Mouse (Mus musculus): ENCODE measurements around the gene Pdia5. TPM values are rescaled to one million over a fixed set of nuclear protein-coding genes. Genes with fewer than 3 reads are reported as not detected.

Gene Pdia5
- polyA plus RNA-seq, 1 experiment from 2014 or later, result 18.4 TPM

DNA sequence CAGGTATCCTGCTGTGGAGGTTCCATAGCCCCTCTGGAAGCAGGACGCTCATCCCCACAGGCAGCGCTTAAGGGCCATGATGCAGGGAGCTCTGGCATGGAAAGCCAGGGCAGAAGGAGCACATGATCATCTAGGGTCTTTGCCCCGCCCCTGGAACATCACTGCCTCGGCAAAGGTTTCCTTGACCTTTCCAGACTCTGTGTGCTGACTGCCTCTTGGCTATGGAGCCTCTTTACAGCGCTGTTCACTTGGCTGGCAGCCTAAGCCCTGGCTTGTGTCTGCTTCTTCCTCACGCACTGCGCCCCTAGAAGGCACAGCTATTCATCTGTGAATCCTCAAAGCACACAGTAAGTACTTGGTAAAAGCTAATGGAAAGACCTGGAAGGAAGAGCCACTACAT is 27.7 kb downstream of the Pdia5 start:
- ATAC-seq (ENCODE audit: insufficient read depth) (no peak), DNase-seq (no peak)
- Histone ChIP-seq H3K4me3 (ENCODE audit: low read depth, low read length) (no peak overlapping the region), H3K4me1 (ENCODE audit: insufficient read depth) (no peaks in the 10 kb centered on the region), H3K27me3 (ENCODE audit: insufficient read depth, low read length) (no peaks in the 10 kb centered on the region), H3K4me2 (no peak overlapping the region), H3K27ac (ENCODE audit: low read depth) (no peak overlapping the region), H3K9ac (no peak overlapping the region), H3K9me3 (ENCODE audit: low read depth, low read length) (no peaks in the 10 kb centered on the region), H3K36me3 (ENCODE audit: insufficient read depth) (peaks cover 12% of the 10 kb centered on the region; the same call in 1 of the 2 replicates)
- 87% methylated on average over 7 of the region's 7 CpGs for WGBS
- TF ChIP-seq CTCF (IDR thresholded peaks at IDR 0.05; ENCODE audit: low read depth), result no peak

DNA sequence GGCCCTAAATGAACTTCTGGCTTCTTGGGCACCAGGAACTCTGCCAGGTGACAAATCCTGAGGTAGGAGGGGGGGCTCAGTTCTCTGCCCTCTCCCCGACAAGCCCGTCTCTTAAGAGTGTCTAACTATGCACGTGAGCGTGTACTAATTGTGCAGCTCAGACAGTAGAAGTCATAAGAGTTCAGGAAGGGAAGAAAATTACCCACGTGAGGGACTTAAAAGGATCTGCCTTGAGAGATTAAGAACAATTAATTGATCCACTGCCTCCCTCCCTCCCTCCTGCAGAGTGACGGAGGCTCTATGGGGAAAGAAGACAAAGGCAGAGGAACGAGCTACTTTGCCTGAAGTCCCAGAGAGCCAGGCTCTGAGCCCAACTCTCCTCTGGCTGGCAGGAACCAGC is 31.1 kb downstream of the Pdia5 start:
- Histone ChIP-seq H3K9me3 (ENCODE audit: low read depth, low read length) (no peaks in the 10 kb centered on the region), H3K4me1 (ENCODE audit: insufficient read depth) (no peaks in the 10 kb centered on the region), H3K4me2 (no peak overlapping the region), H3K27me3 (ENCODE audit: insufficient read depth, low read length) (no peaks in the 10 kb centered on the region), H3K4me3 (ENCODE audit: low read depth, low read length) (no peak overlapping the region), H3K27ac (ENCODE audit: low read depth) (no peak overlapping the region), H3K36me3 (ENCODE audit: insufficient read depth) (peaks cover 16% of the 10 kb centered on the region), H3K9ac (no peak overlapping the region)
- no peak for TF ChIP-seq CTCF (IDR thresholded peaks at IDR 0.05; ENCODE audit: low read depth)
- 74% methylated on average over 7 of the region's 7 CpGs for WGBS
- no peak for DNase-seq
- no peak for ATAC-seq (ENCODE audit: insufficient read depth)

- H3K9ac ChIP-seq, result no peak overlapping the region
- no peaks in the 10 kb centered on the region for H3K9me3 ChIP-seq (ENCODE audit: low read depth, low read length)
- no peaks in the 10 kb centered on the region for H3K27me3 ChIP-seq (ENCODE audit: insufficient read depth, low read length)
- peaks cover 9% of the 10 kb centered on the region; the same call in 1 of the 2 replicates for H3K36me3 ChIP-seq (ENCODE audit: insufficient read depth)
- no peak for TF ChIP-seq CTCF (IDR thresholded peaks at IDR 0.05; ENCODE audit: low read depth)
- no peak overlapping the region for H3K4me2 ChIP-seq
- no peak overlapping the region for H3K4me3 ChIP-seq (ENCODE audit: low read depth, low read length)
- no peak for DNase-seq
- no peak for ATAC-seq (ENCODE audit: insufficient read depth)
- 80% methylated on average over 11 of the region's 11 CpGs for WGBS
- no peak overlapping the region for H3K27ac ChIP-seq (ENCODE audit: low read depth)
- H3K4me1 ChIP-seq (ENCODE audit: insufficient read depth), result no peaks in the 10 kb centered on the region
Measured at GRCm38 (mm10) chr16:35458297-35458696, 32.4 kb downstream of the Pdia5 start.

- H3K4me1 ChIP-seq (ENCODE audit: insufficient read depth), result no peaks in the 10 kb centered on the region
- no peaks in the 10 kb centered on the region for H3K9me3 ChIP-seq (ENCODE audit: low read depth, low read length)
- ATAC-seq (ENCODE audit: insufficient read depth), result no peak
- 60% methylated on average over 8 of the region's 8 CpGs for WGBS
- H3K4me2 ChIP-seq, result no peak overlapping the region
- peaks cover 9% of the 10 kb centered on the region; the same call in 1 of the 2 replicates for H3K36me3 ChIP-seq (ENCODE audit: insufficient read depth)
- H3K27me3 ChIP-seq (ENCODE audit: insufficient read depth, low read length), result no peaks in the 10 kb centered on the region
- H3K27ac ChIP-seq (ENCODE audit: low read depth), result no peak overlapping the region
- no peak for DNase-seq
- no peak overlapping the region for H3K4me3 ChIP-seq (ENCODE audit: low read depth, low read length)
- no peak for TF ChIP-seq CTCF (IDR thresholded peaks at IDR 0.05; ENCODE audit: low read depth)
- H3K9ac ChIP-seq, result no peak overlapping the region
Measured at GRCm38 (mm10) chr16:35457488-35457887, 33.2 kb downstream of the Pdia5 start.

DNA sequence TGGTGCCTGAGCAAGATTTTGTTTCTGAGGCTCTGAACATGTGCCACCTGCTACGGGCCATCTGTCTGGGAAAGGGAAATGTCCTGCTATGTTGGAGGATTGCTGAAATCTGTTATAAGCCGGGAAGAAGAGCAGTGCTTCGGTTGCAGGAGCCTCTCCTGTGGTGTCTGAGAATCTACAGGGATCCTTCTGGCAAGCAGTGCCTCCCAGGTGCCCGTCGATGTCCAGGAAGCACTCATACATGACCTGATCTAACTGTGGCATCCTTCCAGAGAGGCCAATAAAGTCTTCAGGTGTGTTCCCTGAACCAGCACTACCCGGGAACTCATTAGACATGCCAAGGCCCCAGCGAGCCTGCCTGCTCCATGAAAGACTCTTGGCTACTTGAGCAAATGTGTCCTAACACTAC is 33.7 kb downstream of the Pdia5 start:
- no peak for TF ChIP-seq CTCF (IDR thresholded peaks at IDR 0.05; ENCODE audit: low read depth)
- H3K9ac ChIP-seq, result no peak overlapping the region
- H3K36me3 ChIP-seq (ENCODE audit: insufficient read depth), result peaks cover 9% of the 10 kb centered on the region; the same call in 1 of the 2 replicates
- H3K27ac ChIP-seq (ENCODE audit: low read depth), result no peak overlapping the region
- H3K4me3 ChIP-seq (ENCODE audit: low read depth, low read length), result no peak overlapping the region
- 89% methylated on average over 7 of the region's 7 CpGs for WGBS
- H3K27me3 ChIP-seq (ENCODE audit: insufficient read depth, low read length), result no peaks in the 10 kb centered on the region
- H3K9me3 ChIP-seq (ENCODE audit: low read depth, low read length), result no peaks in the 10 kb centered on the region
- no peaks in the 10 kb centered on the region for H3K4me1 ChIP-seq (ENCODE audit: insufficient read depth)
- DNase-seq, result no peak
- H3K4me2 ChIP-seq, result no peak overlapping the region
- ATAC-seq (ENCODE audit: insufficient read depth), result no peak

GRCm38 (mm10) chr16:35456305-35456704 is 34.4 kb downstream of the Pdia5 start:
- no peak for TF ChIP-seq CTCF (IDR thresholded peaks at IDR 0.05; ENCODE audit: low read depth)
- Histone ChIP-seq H3K27ac (ENCODE audit: low read depth) (no peak overlapping the region), H3K9ac (no peak overlapping the region), H3K4me2 (no peak overlapping the region), H3K4me3 (ENCODE audit: low read depth, low read length) (no peak overlapping the region), H3K4me1 (ENCODE audit: insufficient read depth) (no peaks in the 10 kb centered on the region), H3K36me3 (ENCODE audit: insufficient read depth) (peaks cover 9% of the 10 kb centered on the region; the same call in 1 of the 2 replicates), H3K27me3 (ENCODE audit: insufficient read depth, low read length) (no peaks in the 10 kb centered on the region), H3K9me3 (ENCODE audit: low read depth, low read length) (no peaks in the 10 kb centered on the region)
- ATAC-seq (ENCODE audit: insufficient read depth) (no peak), DNase-seq (no peak)
- 79% methylated on average over 9 of the region's 9 CpGs for WGBS

DNA sequence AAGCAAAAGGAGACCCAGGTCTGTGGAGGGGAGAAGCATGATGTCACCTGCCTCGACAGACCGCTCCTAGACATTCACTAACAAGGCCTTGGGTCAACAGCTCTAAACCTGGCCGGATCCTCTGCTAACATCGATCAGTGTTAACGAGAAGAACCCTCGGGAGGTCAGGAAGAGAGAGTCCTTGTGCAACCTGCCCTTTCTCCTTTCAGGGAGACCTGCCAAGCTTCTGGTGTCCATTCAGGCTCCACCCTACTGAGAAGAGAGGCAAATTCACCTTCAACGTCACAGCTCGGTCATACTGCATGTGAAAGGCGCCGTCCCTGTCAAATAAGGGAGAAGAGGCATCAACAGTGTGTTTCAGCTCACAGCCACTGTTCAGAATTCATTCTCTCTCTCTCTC is 34.9 kb downstream of the Pdia5 start:
- H3K4me3 ChIP-seq (ENCODE audit: low read depth, low read length), result no peak overlapping the region
- 91% methylated on average over 10 of the region's 10 CpGs for WGBS
- no peak overlapping the region for H3K9ac ChIP-seq
- no peaks in the 10 kb centered on the region for H3K4me1 ChIP-seq (ENCODE audit: insufficient read depth)
- H3K4me2 ChIP-seq, result no peak overlapping the region
- no peaks in the 10 kb centered on the region for H3K9me3 ChIP-seq (ENCODE audit: low read depth, low read length)
- no peak overlapping the region for H3K27ac ChIP-seq (ENCODE audit: low read depth)
- no peak for DNase-seq
- peaks cover 14% of the 10 kb centered on the region; the same call in 1 of the 2 replicates for H3K36me3 ChIP-seq (ENCODE audit: insufficient read depth)
- H3K27me3 ChIP-seq (ENCODE audit: insufficient read depth, low read length), result no peaks in the 10 kb centered on the region
- no peak for ATAC-seq (ENCODE audit: insufficient read depth)
- no peak for TF ChIP-seq CTCF (IDR thresholded peaks at IDR 0.05; ENCODE audit: low read depth)
